Mouse (Mus musculus) layer of hippocampus, adult 8-10 months (tissue): Measurements from ENCODE around the gene Hspa8. TPM values are rescaled to one million over a fixed set of nuclear protein-coding genes. Genes with fewer than 3 reads are reported as not detected.
A peak's percentile ranks its signal among the peaks of the same experiment; 100 is the strongest.
"Not testable (repeated sequence)": the region's sequence is repeated elsewhere in the genome, so short reads cannot be mapped to it uniquely, and the experiment has no call there.

Source experiments
- DNase-seq, 2 experiments: peaks; one replicate each; pipeline ENCODE4 v3.0.0; 2022; ENCODE audit warnings: low spot score in 2 of 2
- total RNA-seq, 4 experiments: library from RNA; stranded (reverse); gene quantifications; 2 replicates each; pipeline ENCODE4 v1.2.4; 2022

Hspa8 gene
- 1,000 to 10,000 TPM; 1,628 to 2,341 (median 2,100) TPM for total RNA-seq

DNA sequence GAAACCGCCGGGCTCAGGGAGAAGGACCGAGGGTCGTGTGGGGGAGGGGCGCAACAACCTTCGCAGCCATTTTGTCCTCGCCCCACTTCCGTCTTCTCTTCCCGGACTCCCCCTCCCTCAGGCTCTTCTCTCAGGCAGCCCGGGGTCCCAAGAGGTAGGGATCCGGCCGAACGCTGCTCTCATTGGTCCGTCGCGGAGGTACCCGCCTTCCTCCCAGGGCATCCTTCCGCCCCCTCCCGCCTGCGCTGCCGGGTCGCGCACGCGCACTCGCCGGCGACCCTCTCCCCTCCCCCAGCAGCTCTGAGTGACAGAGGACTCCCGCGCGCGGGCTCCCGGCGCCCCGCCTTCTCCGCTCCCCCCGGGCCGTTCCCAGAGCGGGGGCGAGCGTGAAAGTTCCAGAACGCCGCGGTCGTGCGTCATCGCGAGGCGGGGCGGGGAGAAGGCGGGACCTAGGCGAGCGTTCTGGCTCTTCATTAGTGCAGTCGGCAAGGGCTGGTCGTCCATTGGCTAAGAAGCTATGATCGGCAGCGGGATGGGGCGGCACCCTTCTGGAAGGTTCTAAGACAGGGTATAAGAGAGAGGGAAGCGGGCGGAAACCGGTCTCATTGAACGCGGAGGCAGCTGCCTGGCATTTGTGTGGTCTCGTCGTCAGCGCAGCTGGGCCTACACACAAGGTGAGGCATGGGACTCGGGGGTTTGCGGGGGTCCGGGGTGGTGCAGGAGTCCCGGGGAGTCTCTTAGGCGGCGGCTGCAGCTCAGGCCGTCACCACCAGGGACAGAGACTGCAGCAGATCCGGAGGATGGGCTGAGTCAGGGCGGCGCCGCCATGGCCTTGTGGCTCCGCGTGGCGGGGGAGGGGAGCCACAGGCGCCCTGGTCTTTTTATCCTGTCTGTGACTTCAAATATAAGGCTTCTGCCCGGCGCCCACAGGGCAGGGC lies at the start of gene Hspa8:
Gene Hspa8 (plus strand): TSS at position 310 of the 938 bp plus-strand sequence.
- peak; percentile 100 for DNase-seq

DNA sequence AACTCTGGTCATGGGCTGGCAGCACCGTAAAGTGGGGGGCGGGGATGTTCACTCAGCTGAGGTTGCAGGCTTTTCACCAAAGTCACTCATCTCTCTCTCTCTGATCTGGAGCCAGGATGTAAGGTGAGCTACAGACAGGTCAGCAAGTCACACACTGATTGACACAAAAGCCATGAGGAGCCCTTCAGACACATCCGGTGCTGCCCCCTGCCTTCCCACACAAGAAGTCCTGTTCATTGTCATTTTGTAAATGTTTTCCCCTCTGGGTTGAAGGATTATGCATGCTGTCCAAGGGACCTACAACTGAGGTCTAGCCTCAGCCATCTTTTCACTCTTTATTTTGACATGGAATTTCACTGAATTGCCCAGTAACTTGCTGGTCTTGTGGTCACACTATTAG lies 49.0 kb upstream of the Hspa8 start:
- DNase-seq, result no peak

GRCm38 (mm10) chr9:40756401-40756800 lies 44.4 kb upstream of the Hspa8 start:
- DNase-seq, result peak in 1 of 2 experiments; percentile 46

DNA sequence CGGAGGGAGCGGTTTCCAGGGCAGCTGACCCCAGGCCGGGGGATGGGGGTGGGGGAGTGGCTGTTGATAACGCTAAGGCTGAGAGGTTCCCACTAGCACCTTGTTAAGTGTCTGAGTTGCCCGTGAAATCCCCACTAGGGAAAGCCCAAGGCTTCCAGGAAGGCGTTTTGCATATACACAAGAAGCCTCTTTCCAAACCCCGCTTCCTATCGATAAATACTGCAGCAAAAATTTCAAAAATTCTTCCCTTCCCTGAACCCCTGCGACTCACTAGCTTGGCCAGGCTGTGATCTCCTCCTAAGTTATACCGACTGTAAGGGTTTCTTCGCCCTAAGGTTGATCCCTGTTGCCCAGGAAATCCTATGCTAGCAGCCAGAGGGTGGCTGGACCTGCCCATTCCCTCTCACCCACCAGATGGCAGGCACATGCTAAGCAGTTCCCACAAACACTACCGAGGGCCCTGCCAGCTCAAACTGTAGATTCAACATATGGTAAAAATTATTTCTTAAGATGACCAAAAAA lies 43.6 kb upstream of the Hspa8 start:
- DNase-seq, result peak in 1 of 2 experiments; percentile 44

DNA sequence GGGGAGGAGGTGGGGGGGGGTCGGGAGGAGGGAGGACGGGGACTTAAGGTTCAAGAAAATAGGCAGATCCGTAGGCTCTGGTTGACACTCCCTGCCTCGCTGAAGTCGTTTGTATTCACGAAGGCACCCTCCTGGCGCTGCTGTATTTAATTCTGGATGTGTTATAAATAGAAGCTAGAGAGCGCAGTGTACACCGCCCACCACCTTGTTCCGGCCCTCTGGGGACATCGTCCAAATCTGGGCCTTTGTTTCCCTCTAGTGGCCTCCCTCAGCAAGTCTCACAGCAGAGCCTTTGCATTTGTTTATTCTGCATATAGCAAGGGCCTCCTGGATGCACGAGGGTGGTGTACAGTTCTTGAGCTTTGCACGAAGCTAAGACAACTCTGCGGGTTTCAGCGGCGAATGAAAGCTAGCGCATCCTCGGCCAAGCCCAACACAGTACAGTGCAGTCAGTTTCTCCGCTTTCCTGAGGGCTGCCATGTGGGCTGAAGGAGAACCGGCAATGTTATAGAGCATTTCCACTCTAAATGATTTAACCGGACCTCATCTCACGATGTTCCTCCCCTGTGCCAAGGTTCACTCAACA lies 43.0 kb upstream of the Hspa8 start:
- peak; percentile 83 to 84 for DNase-seq

DNA sequence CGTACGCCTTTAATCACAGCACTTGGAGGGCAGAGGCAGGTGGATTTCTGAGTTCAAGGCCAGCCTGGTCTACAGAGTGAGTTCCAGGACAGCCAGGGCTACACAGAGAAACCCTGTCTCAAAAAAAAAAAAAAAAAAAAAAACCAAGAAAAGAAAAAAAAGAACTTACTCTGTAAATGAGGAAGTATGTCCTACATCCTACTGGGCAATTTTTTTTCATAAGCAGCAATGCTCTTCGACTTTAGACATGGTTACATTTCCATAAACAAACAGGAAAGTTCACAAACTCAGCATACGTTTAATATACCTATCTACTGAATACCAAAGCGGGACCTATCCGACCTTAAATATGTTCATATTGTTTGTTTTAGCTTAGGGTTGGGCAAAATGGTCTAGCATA lies 38.4 kb upstream of the Hspa8 start:
- DNase-seq, result no peak

GRCm38 (mm10) chr9:40764887-40765580 lies 35.8 kb upstream of the Hspa8 start:
- DNase-seq, result no peak

GRCm38 (mm10) chr9:40765581-40765940 lies 35.2 kb upstream of the Hspa8 start:
- DNase-seq, result no peak

DNA sequence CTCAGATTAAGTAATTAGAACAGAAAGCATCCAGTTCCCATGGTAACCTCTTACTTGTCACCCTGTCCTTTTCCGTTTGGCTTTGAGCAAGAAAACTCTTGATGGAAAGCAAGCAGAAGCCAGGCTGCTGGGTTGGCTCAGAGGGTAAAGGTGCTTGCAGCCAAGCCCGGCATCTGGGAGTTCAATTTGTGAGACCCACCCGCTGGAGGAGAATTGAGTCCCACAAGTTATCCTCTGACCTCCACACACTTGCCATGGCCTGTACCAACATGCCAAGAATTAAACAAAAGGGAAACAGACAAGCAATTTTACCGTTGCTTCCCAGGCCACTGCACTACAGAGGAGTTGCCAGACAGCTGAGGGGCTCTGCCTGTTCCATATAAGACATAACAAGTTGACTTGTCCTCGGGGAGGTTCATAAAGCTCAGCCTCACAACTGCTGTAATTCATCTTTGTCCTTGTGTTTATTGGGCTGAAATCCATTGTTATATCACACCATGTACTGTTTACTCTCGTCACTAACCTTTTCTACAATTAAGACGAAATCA lies 34.7 kb upstream of the Hspa8 start:
- no peak for DNase-seq

DNA sequence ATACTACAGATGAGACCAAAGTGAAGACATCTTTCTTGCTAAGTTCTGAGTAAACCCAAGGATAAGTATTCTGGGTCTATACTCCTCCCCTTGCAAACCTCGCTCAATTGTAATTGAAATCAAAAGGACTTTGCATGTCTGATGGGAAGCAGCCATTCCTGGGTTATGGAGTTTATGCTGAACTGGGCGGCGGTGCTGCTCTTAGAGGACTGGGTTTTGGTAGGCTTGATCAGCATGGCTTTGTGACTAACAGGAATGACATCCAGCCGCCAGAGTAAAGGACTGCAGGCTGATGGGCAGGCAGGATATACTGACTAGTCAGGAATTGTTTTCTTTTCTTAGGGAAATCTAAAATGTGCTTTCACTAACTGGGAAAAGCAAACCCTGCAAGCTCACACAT lies 32.8 kb upstream of the Hspa8 start:
- DNase-seq, result no peak

- peak in 1 of 2 experiments; percentile 19 for DNase-seq
Measured at GRCm38 (mm10) chr9:40772246-40772645, 28.5 kb upstream of the Hspa8 start.

GRCm38 (mm10) chr9:40773142-40773541 lies 27.6 kb upstream of the Hspa8 start:
- DNase-seq, result not testable (repeated sequence)

DNA sequence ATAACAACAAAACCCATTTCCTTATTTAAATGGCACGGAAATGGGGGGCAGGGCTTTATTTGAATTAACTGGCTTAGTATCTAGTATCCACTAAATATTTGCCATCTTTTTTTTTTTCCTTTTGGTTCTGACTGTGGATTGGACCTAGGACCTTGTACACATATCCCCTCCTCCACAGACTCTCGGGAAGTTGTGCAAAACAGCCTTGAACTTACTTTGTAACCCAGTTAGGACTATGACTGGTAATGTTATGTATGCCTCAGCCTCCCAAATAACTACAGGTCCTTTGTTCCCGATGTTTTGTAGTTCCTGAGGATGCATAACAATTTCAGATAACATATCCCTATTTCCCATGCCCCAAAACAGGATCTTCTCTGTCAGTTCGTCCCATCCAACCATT lies 26.9 kb upstream of the Hspa8 start:
- no peak for DNase-seq

DNA sequence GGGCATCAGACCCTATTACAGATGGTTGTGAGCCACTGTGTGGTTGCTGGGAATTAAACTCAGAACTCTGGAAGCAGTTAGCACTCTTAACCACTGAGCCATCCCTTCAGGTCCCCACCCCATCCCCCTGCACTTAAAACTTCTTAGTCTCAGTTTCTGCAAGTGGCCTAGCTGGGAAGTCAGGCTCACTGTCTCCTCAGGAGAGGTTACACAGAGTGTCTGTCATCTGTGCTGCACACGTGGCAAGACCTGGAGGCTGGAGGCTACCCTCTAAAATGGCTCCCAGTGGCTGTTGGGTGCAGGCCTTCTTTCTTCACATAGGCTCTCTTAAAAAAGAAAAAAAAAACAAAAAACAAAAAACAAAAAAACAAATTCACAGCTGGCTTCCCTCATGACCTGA lies 24.7 kb upstream of the Hspa8 start:
- no peak for DNase-seq

GRCm38 (mm10) chr9:40776459-40777248 lies 24.1 kb upstream of the Hspa8 start:
- no peak for DNase-seq

GRCm38 (mm10) chr9:40780111-40780510 lies 20.7 kb upstream of the Hspa8 start:
- DNase-seq, result no peak

- no peak for DNase-seq
Measured at GRCm38 (mm10) chr9:40780892-40781725, 19.7 kb upstream of the Hspa8 start.

DNA sequence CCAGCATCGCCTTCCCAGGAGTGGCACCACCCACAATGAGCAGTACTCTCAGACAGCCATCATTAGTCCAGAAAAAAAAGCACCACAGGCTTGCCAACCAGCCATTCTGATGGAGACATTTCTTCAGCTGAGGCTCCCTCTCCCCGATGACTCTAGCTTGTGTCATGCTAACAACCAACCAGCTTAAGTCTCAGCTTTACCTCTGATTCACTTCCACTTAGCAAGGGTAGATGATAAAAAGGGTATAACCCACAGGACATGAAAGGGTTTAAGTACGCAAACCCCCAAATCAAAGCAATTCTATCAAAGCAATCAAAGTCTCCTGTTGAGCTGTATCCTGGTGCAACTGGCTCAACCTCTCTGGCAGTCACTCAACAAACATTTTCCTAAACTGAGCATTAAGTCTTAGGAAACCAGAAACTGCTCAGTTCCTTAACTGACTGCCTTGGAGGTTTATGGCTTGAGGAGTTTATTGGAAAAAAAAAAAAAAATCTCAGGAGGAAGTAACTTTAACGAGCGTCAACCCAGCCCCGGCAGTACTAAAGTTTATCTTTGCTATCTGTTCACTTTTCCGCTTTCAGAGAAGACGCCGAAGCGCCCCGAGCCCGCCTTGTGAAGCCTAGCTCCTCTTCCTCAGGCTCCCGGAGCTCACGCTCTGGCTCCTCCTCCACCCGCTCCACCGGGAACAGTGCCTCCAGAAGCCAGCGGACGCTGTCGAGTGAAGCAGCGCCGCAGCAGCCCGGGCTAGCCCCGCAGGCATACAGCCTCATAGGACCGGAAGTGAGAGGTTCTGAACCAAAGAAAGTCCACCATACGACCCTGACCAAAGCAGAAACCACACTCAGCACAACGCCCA lies 18.8 kb upstream of the Hspa8 start:
- no peak for DNase-seq
